Mouse (Mus musculus) midbrain, embryonic 11.5 days (tissue): ENCODE results near the gene Neurod2. TPM values are rescaled to one million over a fixed set of nuclear protein-coding genes. Genes with fewer than 3 reads are reported as not detected.

Experiments used
- ATAC-seq: fragments of 200-750 bp; cut with Nextera tagmentation; 2 replicates; pipeline ENCODE4 v1.8.0; 2017; ENCODE audit warnings: moderate TSS enrichment, moderate library complexity; ENCODE audit not compliant: low FRiP score
- DNase-seq: peaks from one replicate; pipeline ENCODE4 v3.0.0; 2015; ENCODE audit warnings: low spot score; ENCODE audit errors: missing footprints
- H3K27ac ChIP-seq: fragments of 300-500 bp; sonication (generic); 2 replicates; pipeline ENCODE4 v1.5.1; 2014; ENCODE audit warnings: low read depth, low read length
- H3K27me3 ChIP-seq: fragments of 300-500 bp; sonication (generic); 2 replicates; pipeline ENCODE4 v1.6.1; 2014; ENCODE audit warnings: mild to moderate bottlenecking, low read length, moderate library complexity, mixed read lengths; ENCODE audit not compliant: control insufficient read depth, insufficient read depth
- H3K36me3 ChIP-seq: fragments of 300-500 bp; sonication (generic); 2 replicates; pipeline ENCODE4 v1.6.1; 2014; ENCODE audit warnings: mild to moderate bottlenecking, low read length, moderate library complexity, mixed read lengths; ENCODE audit not compliant: control insufficient read depth, insufficient read depth
- H3K4me1 ChIP-seq: fragments of 300-500 bp; sonication (generic); 2 replicates; pipeline ENCODE4 v1.6.1; 2014; ENCODE audit warnings: low read length; ENCODE audit not compliant: control insufficient read depth, insufficient read depth
- H3K4me2 ChIP-seq: fragments of 300-500 bp; sonication (generic); 2 replicates; pipeline ENCODE4 v1.6.1; 2014; ENCODE audit warnings: mild to moderate bottlenecking, moderate library complexity
- H3K4me3 ChIP-seq: fragments of 300-500 bp; sonication (generic); 2 replicates; pipeline ENCODE4 v1.5.1; 2014; ENCODE audit warnings: low read depth, low read length
- H3K9ac ChIP-seq: fragments of 300-500 bp; sonication (generic); 2 replicates; pipeline ENCODE4 v1.6.1; 2014; ENCODE audit warnings: low read length
- H3K9me3 ChIP-seq: fragments of 300-500 bp; sonication (generic); 2 replicates; pipeline ENCODE4 v1.6.1; 2016; ENCODE audit warnings: low read length; ENCODE audit not compliant: control insufficient read depth
- WGBS: fragments of 180-500 bp; shearing (Covaris S2); extraction: QIAGEN DNeasy Blood & Tissue Kit; methylation state at CpG from one replicate; pipeline ENCODE4 v1.1.7; 2014; 5-methylcytosine and 5-hydroxymethylcytosine counted together
- polyA plus RNA-seq: library from polyadenylated mRNA; unstranded; fragments of >200 nt; fragmentation: Nextera tagmentation; extraction: Ambion mirVana; gene quantifications from 2 replicates; pipeline ENCODE4 v1.2.1, GENCODE M21; 2014

Neurod2 gene
- polyA plus RNA-seq, 1 experiment from 2014 or later, result 0.15 TPM

GRCm38 (mm10) chr11:98329960-98330744 lies 704 bp upstream of the Neurod2 start:
- no peak overlapping the region for H3K9ac ChIP-seq
- peaks cover 23% of the 10 kb centered on the region for H3K4me1 ChIP-seq
- H3K27me3 ChIP-seq, result peaks cover 97% of the 10 kb centered on the region
- 30% methylated on average over 9 of the region's 9 CpGs for WGBS
- no peaks in the 10 kb centered on the region for H3K36me3 ChIP-seq
- no peak for ATAC-seq
- no peak overlapping the region for H3K27ac ChIP-seq
- H3K4me3 ChIP-seq, result no peak overlapping the region
- peak; percentile 88 for DNase-seq
- H3K9me3 ChIP-seq, result no peaks in the 10 kb centered on the region
- H3K4me2 ChIP-seq, result no peak overlapping the region

- Histone ChIP-seq H3K36me3 (no peaks in the 10 kb centered on the region), H3K4me1 (peaks cover 16% of the 10 kb centered on the region), H3K4me3 (peak overlapping the region; percentile 22), H3K27ac (no peak overlapping the region), H3K4me2 (peak overlapping the region; percentile 29), H3K9me3 (no peaks in the 10 kb centered on the region), H3K9ac (0 out of 2 replicates have a peak overlapping the region, but pooled peaks have one; percentile 20), H3K27me3 (peaks cover 97% of the 10 kb centered on the region)
- under 1% methylated on average over 54 of the region's 56 CpGs for WGBS
- DNase-seq (peak; percentile 92), ATAC-seq (no peak)
Observed at GRCm38 (mm10) chr11:98328371-98329069, 928 bp downstream of the Neurod2 start.

- ATAC-seq, result no peak
- Histone ChIP-seq H3K4me1 (peaks cover 16% of the 10 kb centered on the region), H3K27ac (no peak overlapping the region), H3K9me3 (no peaks in the 10 kb centered on the region), H3K4me2 (peak overlapping the region; percentile 29), H3K4me3 (peak overlapping the region; percentile 22), H3K27me3 (peaks cover 97% of the 10 kb centered on the region), H3K9ac (no peak overlapping the region), H3K36me3 (no peaks in the 10 kb centered on the region)
- peak; percentile 94 for DNase-seq
- under 1% methylated on average over 33 of the region's 35 CpGs for WGBS
Observed at GRCm38 (mm10) chr11:98328031-98328370, 1.4 kb downstream of the Neurod2 start.

- H3K4me3 ChIP-seq, result peak overlapping the region; percentile 22
- no peak overlapping the region for H3K27ac ChIP-seq
- H3K9me3 ChIP-seq, result no peaks in the 10 kb centered on the region
- peak overlapping the region; percentile 29 for H3K4me2 ChIP-seq
- ATAC-seq (no peak), DNase-seq (peak; percentile 96)
- 0 out of 2 replicates have a peak overlapping the region, but pooled peaks have one; percentile 9 for H3K9ac ChIP-seq
- H3K36me3 ChIP-seq, result no peaks in the 10 kb centered on the region
- H3K4me1 ChIP-seq, result peaks cover 16% of the 10 kb centered on the region
- WGBS, result under 1% methylated on average over 95 of the region's 97 CpGs
- peaks cover 99% of the 10 kb centered on the region for H3K27me3 ChIP-seq
Observed at GRCm38 (mm10) chr11:98327136-98328030, 2.1 kb downstream of the Neurod2 start.

- no peak overlapping the region for H3K9ac ChIP-seq
- no peak overlapping the region for H3K4me2 ChIP-seq
- peaks cover 16% of the 10 kb centered on the region for H3K4me1 ChIP-seq
- H3K27ac ChIP-seq, result no peak overlapping the region
- H3K27me3 ChIP-seq, result peaks cover 99% of the 10 kb centered on the region
- under 1% methylated on average over 18 of the region's 19 CpGs for WGBS
- no peaks in the 10 kb centered on the region for H3K9me3 ChIP-seq
- DNase-seq, result peak; percentile 89
- no peak for ATAC-seq
- no peak overlapping the region for H3K4me3 ChIP-seq
- no peaks in the 10 kb centered on the region for H3K36me3 ChIP-seq
Observed at GRCm38 (mm10) chr11:98326741-98327135, 2.7 kb downstream of the Neurod2 start.

- peaks cover 99% of the 10 kb centered on the region for H3K27me3 ChIP-seq
- no peak; the same call in 1 of the 2 replicates for ATAC-seq
- no peak overlapping the region for H3K27ac ChIP-seq
- H3K4me2 ChIP-seq, result no peak overlapping the region
- H3K9ac ChIP-seq, result no peak overlapping the region
- no peaks in the 10 kb centered on the region for H3K9me3 ChIP-seq
- WGBS, result 4% methylated on average over 18 of the region's 22 CpGs
- no peaks in the 10 kb centered on the region for H3K36me3 ChIP-seq
- DNase-seq, result peak; percentile 89
- H3K4me3 ChIP-seq, result no peak overlapping the region
- peaks cover 16% of the 10 kb centered on the region for H3K4me1 ChIP-seq
Observed at GRCm38 (mm10) chr11:98325821-98326218, 3.6 kb downstream of the Neurod2 start.

- 5% methylated on average over 14 of the region's 14 CpGs for WGBS
- Histone ChIP-seq H3K36me3 (no peaks in the 10 kb centered on the region), H3K27ac (no peak overlapping the region), H3K9me3 (no peaks in the 10 kb centered on the region), H3K4me3 (no peak overlapping the region), H3K9ac (no peak overlapping the region), H3K4me1 (peaks cover 16% of the 10 kb centered on the region), H3K27me3 (peaks cover 98% of the 10 kb centered on the region), H3K4me2 (no peak overlapping the region)
- DNase-seq (no peak), ATAC-seq (no peak)
Observed at GRCm38 (mm10) chr11:98325191-98325820, 4.1 kb downstream of the Neurod2 start.

GRCm38 (mm10) chr11:98323933-98324332 lies 5.5 kb downstream of the Neurod2 start:
- no peak for ATAC-seq
- H3K9ac ChIP-seq, result no peak overlapping the region
- DNase-seq, result peak; percentile 93
- no peaks in the 10 kb centered on the region for H3K9me3 ChIP-seq
- no peaks in the 10 kb centered on the region for H3K36me3 ChIP-seq
- H3K4me1 ChIP-seq, result peaks cover 13% of the 10 kb centered on the region
- H3K27ac ChIP-seq, result no peak overlapping the region
- peaks cover 97% of the 10 kb centered on the region for H3K27me3 ChIP-seq
- H3K4me2 ChIP-seq, result no peak overlapping the region
- H3K4me3 ChIP-seq, result no peak overlapping the region
- 0% methylated on average over 9 of the region's 9 CpGs for WGBS
